Mouse (Mus musculus) layer of hippocampus, adult 18-20 months (tissue): ENCODE data around the gene Xaf1. TPM values are rescaled to one million over a fixed set of nuclear protein-coding genes. Genes with fewer than 3 reads are reported as not detected.
A peak's percentile ranks its signal among the peaks of the same experiment; 100 is the strongest.

Source experiments
- DNase-seq, 2 experiments: peaks; one replicate each; pipeline ENCODE4 v3.0.0; 2022; ENCODE audit warnings: low spot score in 2 of 2
- total RNA-seq, 2 experiments: library from RNA; stranded (reverse); gene quantifications; 2 replicates each; pipeline ENCODE4 v1.2.3; 2021

Gene Xaf1
- total RNA-seq, 2 experiments from 2014 or later = 4.2 to 4.6 TPM

DNA sequence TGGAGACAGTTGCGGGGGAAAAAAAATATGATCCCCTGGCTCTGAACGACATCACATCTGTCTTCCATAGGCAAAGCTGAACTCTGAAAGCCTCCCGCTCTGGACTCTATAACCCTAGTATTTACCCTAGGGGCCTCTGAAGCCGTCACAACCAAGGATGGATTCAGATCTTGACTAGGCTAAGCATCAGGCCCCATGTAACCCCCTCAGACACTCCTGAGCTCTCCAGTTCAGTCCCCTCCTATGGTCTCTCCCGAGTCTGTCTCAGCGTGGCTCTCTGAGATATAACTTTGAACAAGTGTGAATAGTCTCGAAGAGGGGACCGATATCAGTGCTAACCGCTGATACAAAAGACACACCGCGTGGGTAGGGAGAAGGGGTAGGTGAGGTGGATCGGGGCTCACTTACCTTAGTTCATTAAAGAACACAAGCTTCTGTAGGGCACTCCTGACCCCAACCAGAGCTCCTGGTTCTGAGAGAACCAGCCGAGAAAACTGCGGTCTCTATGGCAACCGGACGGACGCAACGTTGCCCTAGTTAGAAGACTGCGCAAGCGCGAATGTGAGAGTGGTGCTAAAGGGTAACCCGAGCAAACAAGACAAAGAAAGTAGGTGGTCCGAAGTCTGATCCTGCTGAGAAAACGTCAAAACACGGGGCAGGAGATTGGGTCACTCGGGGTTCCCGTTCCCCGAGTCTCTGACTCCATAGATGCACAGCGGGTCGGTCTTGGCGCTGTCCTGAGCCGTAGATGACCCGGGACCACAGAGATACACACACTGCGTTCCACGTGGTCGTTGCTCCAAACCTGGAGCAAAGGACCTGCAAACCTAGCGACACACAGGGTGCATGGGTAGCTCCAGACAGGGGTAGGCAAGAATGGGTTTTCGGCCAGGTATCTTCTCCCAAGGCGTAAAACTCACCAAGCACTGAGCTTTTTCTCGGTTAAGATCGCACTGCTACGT lies 60.2 kb downstream of the Xaf1 start:
- DNase-seq = peak; percentile 67 to 84

DNA sequence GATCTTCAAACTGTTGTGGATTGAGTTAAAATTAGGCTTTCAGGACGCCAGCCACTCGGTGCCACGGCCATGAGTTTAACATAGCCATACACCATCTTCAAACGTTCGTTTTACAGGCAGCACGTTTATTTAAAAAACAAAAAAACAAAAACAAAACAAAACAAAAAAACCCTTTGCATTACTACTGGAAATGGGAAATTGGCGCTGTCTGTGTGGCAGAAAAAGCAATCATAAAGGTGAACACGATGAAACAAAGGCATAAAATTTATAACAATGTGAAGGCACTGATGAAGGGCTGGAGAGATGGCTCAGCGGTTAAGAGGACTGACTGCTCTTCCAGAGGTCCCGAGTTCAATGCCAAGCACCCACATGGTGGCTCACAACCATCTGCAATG lies 60.9 kb downstream of the Xaf1 start, which contains the start of gene Tekt1:
Gene Tekt1, minus strand, starts transcription at position 96 of the 395 bp plus-strand sequence.
- no peak for DNase-seq

Other genes starting within 250 kb of the Xaf1 start
- 10 to 100 TPM; 31.6 to 34.4 TPM for gene Pitpnm3, start 165.9 kb upstream of the Xaf1 start, total RNA-seq
- 10 to 100 TPM; 10.4 to 11.6 TPM for gene Gm43951, start 94.8 kb upstream of the Xaf1 start, total RNA-seq
- 10 to 100 TPM; 19.8 to 26.3 TPM for gene 4933427D14Rik, start 94.2 kb upstream of the Xaf1 start, total RNA-seq
- gene Txndc17, start 94.1 kb upstream of the Xaf1 start, total RNA-seq = 10 to 100 TPM; 29.9 to 33.0 TPM
- 10 to 100 TPM; 14.2 to 17.4 TPM for gene Med31, start 86.0 kb upstream of the Xaf1 start, total RNA-seq
- 1 to 10 TPM; 8.6 to 9.0 TPM for gene Slc13a5, start 34.4 kb upstream of the Xaf1 start, total RNA-seq
- not detected for gene Fbxo39, start 12.8 kb downstream of the Xaf1 start, total RNA-seq
- gene Tekt1, start 60.8 kb downstream of the Xaf1 start, total RNA-seq = 1 to 10 TPM; 1.5 to 3.3 TPM
- 1 to 10 TPM; 1.3 to 2.9 TPM for gene Smtnl2, start 110.1 kb downstream of the Xaf1 start, total RNA-seq
- gene Ggt6, start 133.9 kb downstream of the Xaf1 start, total RNA-seq = under 1 TPM in 1 of 2 experiments, not detected in 1; 0.25 TPM
- gene Mybbp1a, start 139.7 kb downstream of the Xaf1 start, total RNA-seq = 10 to 100 TPM; 54.6 to 56.8 TPM
- 100 to 1,000 TPM in 1 of 2 experiments, 10 to 100 TPM in 1; 95.6 to 103 TPM for gene Spns2, start 188.3 kb downstream of the Xaf1 start, total RNA-seq
- under 1 TPM; 0.25 to 0.27 TPM for gene Spns3, start 248.9 kb downstream of the Xaf1 start, total RNA-seq